21 mouse cellular contexts compared by ENCODE assay signal in genomic region chr14:68188325-68188724, GRCm38 (mm10).
A peak's percentile ranks its signal among the peaks of the same experiment; 100 is the strongest.
DNase-seq lines count a peak whose midpoint lies in the region; ATAC-seq lines count a peak whose summit lies in the region.
"Had no signal": no experiment of that assay in that cellular context is flagged by ENCODE, and none has a peak within 500 bp of the region (broad histone marks: within the 10 kb centered on the region; RNA-seq: fewer than 3 reads in every experiment).

No protein-coding gene starts in this region.

- WGBS in hindbrain, embryonic 11.5 days: 62% methylated on average over 5 of the region's 5 CpGs
- WGBS in hindbrain, embryonic 12.5 days: 79% methylated on average over 5 of the region's 5 CpGs
- WGBS in neural tube, embryonic 13.5 days: 73% methylated on average over 5 of the region's 5 CpGs
- 73% methylated on average over 5 of the region's 5 CpGs for WGBS in neural tube, embryonic 15.5 days
- WGBS in embryonic facial prominence, embryonic 11.5 days: 62% methylated on average over 5 of the region's 5 CpGs

- no peak overlapping the region for H3K4me2 ChIP-seq in hindbrain, embryonic 11.5 days (replicated peaks; ENCODE audit: low read depth, low read length)
- no peak overlapping the region for H3K4me2 ChIP-seq in hindbrain, embryonic 12.5 days (replicated peaks)
- H3K4me2 ChIP-seq in neural tube, embryonic 13.5 days: no peak overlapping the region
- H3K4me2 ChIP-seq in neural tube, embryonic 15.5 days: no peak overlapping the region
- no peak overlapping the region for H3K4me2 ChIP-seq in embryonic facial prominence, embryonic 11.5 days (ENCODE audit: low read depth, low read length)
- H3K4me2 ChIP-seq: heart, embryonic 13.5 days had no signal

- H3K27me3 ChIP-seq in hindbrain, embryonic 11.5 days (ENCODE audit: control insufficient read depth, insufficient read depth, low read length): no peaks in the 10 kb centered on the region
- H3K27me3 ChIP-seq in hindbrain, embryonic 12.5 days: no peaks in the 10 kb centered on the region
- H3K27me3 ChIP-seq in neural tube, embryonic 13.5 days: no peaks in the 10 kb centered on the region
- H3K27me3 ChIP-seq in neural tube, embryonic 15.5 days (replicated peaks): no peaks in the 10 kb centered on the region
- no peaks in the 10 kb centered on the region for H3K27me3 ChIP-seq in embryonic facial prominence, embryonic 11.5 days (ENCODE audit: control insufficient read depth, insufficient read depth, low read length)

- no peak for DNase-seq in hindbrain, embryonic 11.5 days (ENCODE audit: low spot score)
- DNase-seq in embryonic facial prominence, embryonic 11.5 days (ENCODE audit: low spot score): peak; percentile 45
- no peak for DNase-seq in cerebellum, postnatal 4 days (ENCODE audit: low spot score in 2 of 2)
- no peak for DNase-seq in cerebellum, postnatal 14 days
- DNase-seq in adrenal gland, adult 8-10 months: no peak
- DNase-seq: B cell, adult 2 months; cerebellum, adult 11-12 months; cerebellum, postnatal 25 days; heart, adult 18-20 months; layer of hippocampus, postnatal 36 days; liver, postnatal 0 days; lung, postnatal 36 days; retina, postnatal 1 day; right cerebral cortex, postnatal 4 days had no signal

- H3K9me3 ChIP-seq in hindbrain, embryonic 11.5 days (ENCODE audit: control insufficient read depth, low read length): no peaks in the 10 kb centered on the region
- no peaks in the 10 kb centered on the region for H3K9me3 ChIP-seq in hindbrain, embryonic 12.5 days (replicated peaks)
- H3K9me3 ChIP-seq in neural tube, embryonic 13.5 days: no peaks in the 10 kb centered on the region
- no peaks in the 10 kb centered on the region for H3K9me3 ChIP-seq in neural tube, embryonic 15.5 days (replicated peaks)
- no peaks in the 10 kb centered on the region for H3K9me3 ChIP-seq in embryonic facial prominence, embryonic 11.5 days (replicated peaks; ENCODE audit: control insufficient read depth, low read length)
- H3K9me3 ChIP-seq: forebrain, embryonic 10.5 days; heart, embryonic 13.5 days had no signal

- no peak overlapping the region for H3K4me3 ChIP-seq in hindbrain, embryonic 11.5 days (ENCODE audit: low read depth, low read length)
- H3K4me3 ChIP-seq in hindbrain, embryonic 12.5 days: no peak overlapping the region
- no peak overlapping the region for H3K4me3 ChIP-seq in neural tube, embryonic 13.5 days
- no peak overlapping the region for H3K4me3 ChIP-seq in neural tube, embryonic 15.5 days (replicated peaks)
- H3K4me3 ChIP-seq in embryonic facial prominence, embryonic 11.5 days (ENCODE audit: low read depth, low read length): no peak overlapping the region
- H3K4me3 ChIP-seq: forebrain, embryonic 10.5 days; heart, embryonic 13.5 days had no signal

- ATAC-seq in hindbrain, embryonic 11.5 days (ENCODE audit: low FRiP score): no peak
- ATAC-seq in hindbrain, embryonic 12.5 days (ENCODE audit: low FRiP score): no peak
- no peak for ATAC-seq in neural tube, embryonic 13.5 days (ENCODE audit: low read depth)
- ATAC-seq in neural tube, embryonic 15.5 days (ENCODE audit: low FRiP score): no peak
- ATAC-seq in embryonic facial prominence, embryonic 11.5 days (replicated peaks; ENCODE audit: insufficient number of reproducible peaks, low FRiP score, low TSS enrichment, low read depth): no peak
- ATAC-seq: activated CD4-positive, CD25-positive, alpha-beta regulatory T cell, adult 4 months; liver, postnatal 0 days; midbrain, embryonic 16.5 days had no signal

- no peaks in the 10 kb centered on the region for H3K4me1 ChIP-seq in hindbrain, embryonic 11.5 days (replicated peaks; ENCODE audit: control insufficient read depth, insufficient read depth, low read length)
- peaks cover 7% of the 10 kb centered on the region for H3K4me1 ChIP-seq in hindbrain, embryonic 12.5 days
- no peaks in the 10 kb centered on the region; the same call in 1 of the 2 replicates for H3K4me1 ChIP-seq in neural tube, embryonic 13.5 days (replicated peaks)
- no peaks in the 10 kb centered on the region for H3K4me1 ChIP-seq in neural tube, embryonic 15.5 days
- H3K4me1 ChIP-seq in embryonic facial prominence, embryonic 11.5 days (ENCODE audit: control insufficient read depth, insufficient read depth, low read length): no peaks in the 10 kb centered on the region
- H3K4me1 ChIP-seq: heart, embryonic 13.5 days had no signal

- no peak overlapping the region for H3K9ac ChIP-seq in hindbrain, embryonic 11.5 days (ENCODE audit: low read depth, low read length)
- H3K9ac ChIP-seq in hindbrain, embryonic 12.5 days: no peak overlapping the region
- no peak overlapping the region for H3K9ac ChIP-seq in neural tube, embryonic 13.5 days
- H3K9ac ChIP-seq in neural tube, embryonic 15.5 days (replicated peaks): no peak overlapping the region
- no peak overlapping the region for H3K9ac ChIP-seq in embryonic facial prominence, embryonic 11.5 days (replicated peaks; ENCODE audit: low read length)
- H3K9ac ChIP-seq: heart, embryonic 13.5 days; liver, postnatal 0 days had no signal

- H3K27ac ChIP-seq in hindbrain, embryonic 11.5 days (ENCODE audit: low read depth, low read length): peak overlapping the region; percentile 39; the same call in 1 of the 2 replicates
- no peak overlapping the region for H3K27ac ChIP-seq in hindbrain, embryonic 12.5 days
- H3K27ac ChIP-seq in neural tube, embryonic 13.5 days (replicated peaks): 0 out of 2 replicates have a peak overlapping the region, but pooled peaks have one; percentile 20
- no peak overlapping the region for H3K27ac ChIP-seq in neural tube, embryonic 15.5 days (replicated peaks)
- H3K27ac ChIP-seq in embryonic facial prominence, embryonic 11.5 days (replicated peaks; ENCODE audit: low read depth, low read length): no peak overlapping the region
- H3K27ac ChIP-seq: forebrain, embryonic 10.5 days; heart, embryonic 13.5 days had no signal

- H3K36me3 ChIP-seq in hindbrain, embryonic 11.5 days (ENCODE audit: control insufficient read depth, insufficient read depth, low read length): no peaks in the 10 kb centered on the region
- no peaks in the 10 kb centered on the region for H3K36me3 ChIP-seq in hindbrain, embryonic 12.5 days
- no peaks in the 10 kb centered on the region for H3K36me3 ChIP-seq in neural tube, embryonic 13.5 days
- H3K36me3 ChIP-seq in neural tube, embryonic 15.5 days: no peaks in the 10 kb centered on the region
- H3K36me3 ChIP-seq in embryonic facial prominence, embryonic 11.5 days (replicated peaks; ENCODE audit: control insufficient read depth, insufficient read depth, low read depth, low read length): no peaks in the 10 kb centered on the region
- H3K36me3 ChIP-seq: forebrain, embryonic 10.5 days; heart, embryonic 13.5 days had no signal

Comparison
In these comparisons a context has a peak if more than half of its experiments do, and no peak if none do; other contexts are left out.
1. H3K27ac ChIP-seq: peak in hindbrain, embryonic 11.5 days (single experiment) and neural tube, embryonic 13.5 days (single experiment); none in hindbrain, embryonic 12.5 days (single experiment), neural tube, embryonic 15.5 days (single experiment) and embryonic facial prominence, embryonic 11.5 days (single experiment).